ENCODE assay signal across 9 mouse cellular contexts in the genomic region with DNA sequence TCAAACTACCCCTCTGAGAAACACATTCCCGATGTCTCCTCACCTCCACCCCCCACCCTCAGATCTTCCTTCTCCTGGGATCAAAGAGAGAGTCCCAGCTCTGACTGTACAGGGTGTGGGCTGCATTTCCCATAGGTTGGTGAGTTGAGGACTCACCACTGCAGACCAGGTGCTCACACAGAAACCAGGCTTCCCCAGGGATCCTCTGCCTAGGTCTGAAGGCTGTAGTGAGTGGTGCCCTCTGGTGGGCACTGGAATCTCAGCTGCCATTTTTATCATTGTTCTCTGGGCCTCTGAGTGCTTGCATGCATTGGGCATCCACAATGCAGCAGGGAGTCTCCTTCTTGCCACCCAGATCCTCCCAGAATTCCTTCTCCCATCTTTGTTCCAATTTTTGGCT. TPM values are rescaled to one million over a fixed set of nuclear protein-coding genes. Genes with fewer than 3 reads are reported as not detected.
DNase-seq lines count a peak whose midpoint lies in the region; ATAC-seq lines count a peak whose summit lies in the region.
"Had no signal": no experiment of that assay in that cellular context is flagged by ENCODE, and none has a peak within 500 bp of the region (broad histone marks: within the 10 kb centered on the region; RNA-seq: fewer than 3 reads in every experiment).

No protein-coding gene starts in this region.

- H3K9me3 ChIP-seq in stomach, embryonic 15.5 days, result no peaks in the 10 kb centered on the region

- H3K27me3 ChIP-seq in stomach, embryonic 15.5 days (replicated peaks), result no peaks in the 10 kb centered on the region

- H3K4me3 ChIP-seq in stomach, embryonic 15.5 days (replicated peaks), result no peak overlapping the region

- intact Hi-C loops in gastrocnemius, postnatal 36 days (cut with DNase I), result loop anchor here (1.0 kb wide), 1 partner anchor 32 kb away; the partner anchor contains the start of gene Ramp1
- intact Hi-C loops in heart, postnatal 10 days (cut with DNase I), result loop anchor here (1.0 to 10.0 kb wide), 3 partner anchors 28 to 236 kb away; partner anchors contain the start of gene Ramp1

- no peak overlapping the region for H3K9ac ChIP-seq in stomach, embryonic 15.5 days

- 59% methylated on average over 1 of the region's 1 CpGs for WGBS in large intestine, adult 2 months
- WGBS in stomach, embryonic 15.5 days, result 87% methylated on average over 1 of the region's 1 CpGs

- H3K4me1 ChIP-seq in stomach, embryonic 15.5 days, result no peaks in the 10 kb centered on the region

- DNase-seq in gastrocnemius, adult 18-20 months (ENCODE audit: low spot score), result peak; percentile 43
- DNase-seq in gastrocnemius, postnatal 36 days, result no peak
- peak; percentile 57 for DNase-seq in T-cell, adult 2 months (ENCODE audit: low spot score)
- peak; percentile 78 for DNase-seq in embryo, embryonic 10.5 days (ENCODE audit: low spot score)
- peak; percentile 75 to 76 for DNase-seq in heart, postnatal 10 days
- DNase-seq in large intestine, adult 2 months (ENCODE audit: low read depth, low spot score), result peak; percentile 44

- H3K36me3 ChIP-seq in stomach, embryonic 15.5 days, result no peaks in the 10 kb centered on the region

- no peak overlapping the region for H3K4me2 ChIP-seq in stomach, embryonic 15.5 days

- no peak overlapping the region for H3K27ac ChIP-seq in stomach, embryonic 15.5 days
- H3K27ac ChIP-seq: macrophage had no signal

- peak; percentile 81 for ATAC-seq in megakaryocyte-erythroid progenitor cell, adult 5-6 weeks (replicated peaks; ENCODE audit: low FRiP score, low TSS enrichment, poor library complexity, severe bottlenecking)
- peak; percentile 11; the same call in 1 of the 2 replicates for ATAC-seq in stomach, embryonic 15.5 days (ENCODE audit: insufficient read depth, low FRiP score, low read depth)

RNA-seq across cellular contexts. Expression of gene Ramp1, which starts 31.5 kb away (rescaled TPM):
- total RNA-seq in gastrocnemius, adult 18-20 months (2021), result 10 to 100 TPM; 22.6 to 23.3 TPM
- 10 to 100 TPM; 21.1 to 23.7 TPM for total RNA-seq in gastrocnemius, postnatal 36 days (2021)
- total RNA-seq in heart, postnatal 10 days (2021), result 10 to 100 TPM; 20.0 to 20.2 TPM
- 14.9 and 17.6 TPM in 2 replicates for polyA plus RNA-seq in large intestine, adult 2 months (2012; rRNA removed)
- 18.7 and 24.7 TPM in 2 replicates for total RNA-seq in megakaryocyte-erythroid progenitor cell, adult 5-6 weeks (2014; fragmentation: Nextera tagmentation)
- total RNA-seq in megakaryocyte-erythroid progenitor cell, adult 5-6 weeks (2017), result 28.4 and 48.3 TPM in 2 replicates
- 4.6 and 5.9 TPM in 2 replicates for polyA plus RNA-seq in stomach, embryonic 15.5 days (2015; fragmentation: Nextera tagmentation; extraction: Ambion mirVana)

RNA-seq across cellular contexts. Expression of gene Ube2f, which starts 39.0 kb away (rescaled TPM):
- 10 to 100 TPM; 50.7 to 53.9 TPM for total RNA-seq in gastrocnemius, adult 18-20 months (2021)
- 10 to 100 TPM; 56.1 to 58.7 TPM for total RNA-seq in gastrocnemius, postnatal 36 days (2021)
- 10 to 100 TPM; 54.8 to 60.2 TPM for total RNA-seq in heart, postnatal 10 days (2021)
- polyA plus RNA-seq in large intestine, adult 2 months (2012; rRNA removed), result 38.3 and 39.0 TPM in 2 replicates
- 69.5 and 73.1 TPM in 2 replicates for total RNA-seq in megakaryocyte-erythroid progenitor cell, adult 5-6 weeks (2014; fragmentation: Nextera tagmentation)
- total RNA-seq in megakaryocyte-erythroid progenitor cell, adult 5-6 weeks (2017), result 44.1 and 62.4 TPM in 2 replicates
- polyA plus RNA-seq in stomach, embryonic 15.5 days (2015; fragmentation: Nextera tagmentation; extraction: Ambion mirVana), result 66.9 and 68.8 TPM in 2 replicates

Comparison
In these comparisons a context has a peak if more than half of its experiments do, and no peak if none do; other contexts are left out.
1. DNase-seq: peak in gastrocnemius, adult 18-20 months (single experiment), T-cell, adult 2 months (single experiment), embryo, embryonic 10.5 days (single experiment), heart, postnatal 10 days (2 of 2) and large intestine, adult 2 months (single experiment); none in gastrocnemius, postnatal 36 days (0 of 2).